Mouse (Mus musculus) kidney, adult 2 months (tissue): ENCODE results near the gene Thoc6.

ENCODE experiments used
- CTCF ChIP-seq: fragments of 200-500 bp; conservative IDR thresholded peaks from 2 replicates; pipeline ENCODE4 v1.5.1; 2011; ENCODE audit warnings: low read depth, mild to moderate bottlenecking, control low read depth, low read length, moderate library complexity, mixed read lengths; ENCODE audit not compliant: insufficient read depth, insufficient read length
- POLR2A ChIP-seq: fragments of 200-500 bp; IDR thresholded peaks from one replicate; pipeline ENCODE4 v1.6.1; 2011; ENCODE audit warnings: low read depth, low read length, control low read depth

GRCm38 (mm10) chr17:23651363-23651762 lies 22.3 kb downstream of the Thoc6 start:
- TF ChIP-seq CTCF (no peak), POLR2A (no peak)
